Mouse (Mus musculus): ENCODE results near the gene Rasgrf2. TPM values are rescaled to one million over a fixed set of nuclear protein-coding genes. Genes with fewer than 3 reads are reported as not detected.
A peak's percentile ranks its signal among the peaks of the same experiment; 100 is the strongest.

Gene Rasgrf2
- polyA plus RNA-seq, 1 experiment, result 3.7 TPM

DNA sequence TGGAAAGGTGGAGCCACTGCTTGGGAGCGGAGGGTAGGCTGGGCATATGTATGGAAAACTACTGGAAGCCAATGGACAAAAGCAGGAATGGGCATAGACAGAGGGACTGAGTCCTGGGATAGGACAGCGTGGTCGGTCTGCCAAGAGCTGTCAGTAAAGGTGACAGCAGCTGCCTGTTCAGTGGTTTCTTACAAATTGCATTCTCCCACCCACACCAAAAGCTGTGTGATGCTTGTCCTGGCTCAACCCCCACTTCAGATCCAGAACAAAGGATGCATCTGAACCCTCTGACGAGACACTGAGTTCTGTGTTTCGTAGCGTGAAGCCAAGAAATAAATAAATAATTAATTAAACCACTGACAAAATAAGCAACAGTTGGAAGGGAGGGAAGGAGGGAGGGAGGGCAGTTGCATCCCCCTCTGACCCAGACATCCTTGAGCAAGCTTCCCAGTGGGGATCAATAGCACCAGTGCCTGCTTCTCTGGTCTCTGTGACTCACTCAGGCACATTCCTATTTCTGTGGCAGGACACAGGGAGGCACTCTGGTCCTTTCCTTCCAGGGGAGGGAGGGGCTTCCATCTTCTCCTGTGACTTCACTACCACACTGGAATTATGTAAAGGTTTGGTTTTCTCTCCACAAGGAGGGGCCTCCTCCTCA is 215.7 kb downstream of the Rasgrf2 start:
- Histone ChIP-seq H3K4me3 (ENCODE audit: insufficient read depth, low read depth, low read length) (no peak overlapping the region), H3K27ac (ENCODE audit: insufficient read depth, low read depth, low read length) (no peak overlapping the region), H3K27me3 (replicated peaks; ENCODE audit: control insufficient read depth, insufficient read depth, low read length) (no peaks in the 10 kb centered on the region), H3K36me3 (ENCODE audit: control insufficient read depth, insufficient read depth, low read length) (no peaks in the 10 kb centered on the region), H3K4me1 (ENCODE audit: control insufficient read depth, insufficient read depth, low read length) (0 out of 2 replicates have a peak, but pooled peaks cover 3% of the 10 kb centered on the region)
- no peak for DNase-seq
- no peak for TF ChIP-seq POLR2A (IDR thresholded peaks at IDR 0.05; ENCODE audit: low read depth, low read length)
- no peak for TF ChIP-seq CTCF (conservative IDR thresholded peaks at IDR 0.05; ENCODE audit: insufficient read depth, insufficient read length, low read depth, low read length)
- 71% methylated on average over 6 of the region's 6 CpGs for WGBS

DNA sequence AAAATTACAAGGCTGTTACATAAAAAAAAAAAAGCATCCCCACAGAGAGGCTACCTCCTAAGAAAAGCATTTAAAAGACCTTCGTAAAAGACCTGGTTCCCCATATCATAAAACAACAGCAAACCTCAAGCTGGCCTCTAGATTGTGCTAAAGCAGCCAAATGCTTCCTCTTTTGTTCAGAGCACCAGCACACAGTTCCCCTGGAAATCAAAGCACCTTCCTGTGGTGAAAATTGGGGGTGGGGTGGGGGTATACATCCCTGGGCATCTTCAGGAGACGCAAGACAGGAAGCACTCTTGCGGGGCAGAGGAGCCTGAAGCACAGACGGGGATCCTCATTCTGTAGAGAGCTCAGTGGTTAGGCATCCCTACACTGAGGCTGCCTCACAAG is 216.3 kb downstream of the Rasgrf2 start:
- Histone ChIP-seq H3K27me3 (replicated peaks; ENCODE audit: control insufficient read depth, insufficient read depth, low read length) (no peaks in the 10 kb centered on the region), H3K27ac (ENCODE audit: insufficient read depth, low read depth, low read length) (no peak overlapping the region), H3K36me3 (ENCODE audit: control insufficient read depth, insufficient read depth, low read length) (no peaks in the 10 kb centered on the region), H3K4me3 (ENCODE audit: insufficient read depth, low read depth, low read length) (no peak overlapping the region), H3K4me1 (ENCODE audit: control insufficient read depth, insufficient read depth, low read length) (0 out of 2 replicates have a peak, but pooled peaks cover 3% of the 10 kb centered on the region)
- WGBS, result 55% methylated on average over 4 of the region's 4 CpGs
- no peak for DNase-seq
- TF ChIP-seq CTCF (conservative IDR thresholded peaks at IDR 0.05; ENCODE audit: insufficient read depth, insufficient read length, low read depth, low read length), result no peak
- TF ChIP-seq POLR2A (IDR thresholded peaks at IDR 0.05; ENCODE audit: low read depth, low read length), result no peak

DNA sequence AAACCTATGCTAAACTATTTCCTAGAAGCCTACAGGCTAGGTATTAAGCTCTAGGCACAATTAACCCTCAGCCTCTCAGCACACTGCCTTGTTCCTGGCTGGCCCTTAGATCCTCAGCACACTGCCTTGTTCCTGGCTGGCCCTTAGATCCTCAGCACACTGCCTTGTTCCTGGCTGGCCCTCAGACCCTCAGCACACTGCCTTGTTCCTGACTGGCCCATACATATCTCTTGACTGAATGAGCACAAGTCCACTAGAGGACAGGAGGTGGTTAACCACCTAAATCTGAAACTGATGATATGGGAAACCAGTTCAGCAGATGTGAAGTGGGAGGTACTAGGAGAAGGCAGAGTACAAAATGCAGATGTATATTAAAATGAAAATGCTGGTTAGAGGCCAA is 219.8 kb downstream of the Rasgrf2 start:
- no peak overlapping the region for H3K27ac ChIP-seq (ENCODE audit: insufficient read depth, low read depth, low read length)
- no peaks in the 10 kb centered on the region for H3K27me3 ChIP-seq (replicated peaks; ENCODE audit: control insufficient read depth, insufficient read depth, low read length)
- TF ChIP-seq CTCF (conservative IDR thresholded peaks at IDR 0.05; ENCODE audit: insufficient read depth, insufficient read length, low read depth, low read length), result no peak
- TF ChIP-seq POLR2A (IDR thresholded peaks at IDR 0.05; ENCODE audit: low read depth, low read length), result no peak
- H3K4me1 ChIP-seq (ENCODE audit: control insufficient read depth, insufficient read depth, low read length), result 0 out of 2 replicates have a peak, but pooled peaks cover 3% of the 10 kb centered on the region
- no peak overlapping the region for H3K4me3 ChIP-seq (ENCODE audit: insufficient read depth, low read depth, low read length)
- no peak for DNase-seq
- H3K36me3 ChIP-seq (ENCODE audit: control insufficient read depth, insufficient read depth, low read length), result no peaks in the 10 kb centered on the region

DNA sequence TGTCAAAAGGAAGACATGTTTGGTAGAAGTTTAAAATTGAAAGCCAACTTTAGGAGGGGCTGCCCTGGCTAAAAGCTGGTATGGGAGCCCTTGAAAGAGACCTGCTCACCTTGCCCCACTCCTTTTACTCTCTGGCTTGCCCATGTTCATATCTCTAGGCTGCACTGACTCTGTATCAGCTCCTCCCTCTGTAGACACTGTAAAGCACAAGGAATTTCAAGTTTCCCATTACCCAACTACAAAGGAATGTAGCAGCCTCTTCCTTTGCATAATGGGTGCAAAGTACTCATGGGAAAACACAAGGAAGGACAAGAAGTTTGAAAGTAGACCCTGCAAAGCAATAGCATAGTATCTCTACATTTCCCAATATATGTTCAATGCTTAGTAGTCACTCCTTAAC is 220.2 kb downstream of the Rasgrf2 start:
- DNase-seq, result peak; percentile 33
- Histone ChIP-seq H3K27me3 (replicated peaks; ENCODE audit: control insufficient read depth, insufficient read depth, low read length) (no peaks in the 10 kb centered on the region), H3K4me1 (ENCODE audit: control insufficient read depth, insufficient read depth, low read length) (0 out of 2 replicates have a peak, but pooled peaks cover 3% of the 10 kb centered on the region), H3K36me3 (ENCODE audit: control insufficient read depth, insufficient read depth, low read length) (no peaks in the 10 kb centered on the region), H3K4me3 (ENCODE audit: insufficient read depth, low read depth, low read length) (no peak overlapping the region), H3K27ac (ENCODE audit: insufficient read depth, low read depth, low read length) (no peak overlapping the region)
- TF ChIP-seq CTCF (conservative IDR thresholded peaks at IDR 0.05; ENCODE audit: insufficient read depth, insufficient read length, low read depth, low read length) (no peak), POLR2A (IDR thresholded peaks at IDR 0.05; ENCODE audit: low read depth, low read length) (no peak)

DNA sequence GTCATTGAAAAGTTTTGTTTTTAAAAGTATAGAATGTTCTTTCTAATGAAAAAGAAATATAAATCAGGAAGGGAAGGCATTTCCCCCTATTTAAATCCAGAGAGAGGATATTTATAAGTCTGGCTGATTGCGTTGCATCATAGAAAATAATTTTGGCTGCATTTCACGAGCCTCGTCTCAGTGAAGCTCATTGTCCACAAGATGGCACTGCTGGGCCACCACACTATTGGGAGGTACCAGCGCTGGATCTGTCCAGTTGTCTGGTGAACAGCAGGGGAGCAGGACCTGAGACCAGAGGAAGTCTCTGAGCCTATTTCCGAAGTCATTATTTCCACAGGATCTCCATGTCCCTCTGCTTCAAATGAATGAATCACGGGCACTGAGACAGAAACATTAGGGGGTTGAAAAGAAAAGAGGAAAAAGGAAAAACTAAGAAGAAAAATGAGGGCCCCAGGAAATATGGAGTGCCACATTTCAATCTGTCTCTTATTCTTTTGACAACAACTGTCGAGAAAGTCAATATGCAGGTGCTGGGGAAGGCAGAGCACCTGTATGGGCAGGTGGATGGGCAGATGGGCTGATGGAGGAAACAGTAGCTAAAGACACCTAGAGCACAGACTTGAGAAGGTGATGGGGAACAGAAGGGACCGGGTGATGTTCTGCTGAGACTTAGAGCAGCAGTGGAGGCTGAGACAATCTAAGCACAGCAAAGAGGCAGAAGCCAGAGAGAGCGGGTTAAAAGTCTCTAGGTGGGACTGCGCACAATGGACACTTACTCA is 223.1 kb downstream of the Rasgrf2 start:
- no peak for TF ChIP-seq POLR2A (IDR thresholded peaks at IDR 0.05; ENCODE audit: low read depth, low read length)
- TF ChIP-seq CTCF (conservative IDR thresholded peaks at IDR 0.05; ENCODE audit: insufficient read depth, insufficient read length, low read depth, low read length), result peak; percentile 98
- WGBS, result 36% methylated on average over 10 of the region's 10 CpGs
- DNase-seq, result peak; percentile 85
- Histone ChIP-seq H3K36me3 (ENCODE audit: control insufficient read depth, insufficient read depth, low read length) (no peaks in the 10 kb centered on the region), H3K4me3 (ENCODE audit: insufficient read depth, low read depth, low read length) (no peak overlapping the region), H3K4me1 (ENCODE audit: control insufficient read depth, insufficient read depth, low read length) (0 out of 2 replicates have a peak, but pooled peaks cover 3% of the 10 kb centered on the region), H3K27ac (ENCODE audit: insufficient read depth, low read depth, low read length) (no peak overlapping the region), H3K27me3 (replicated peaks; ENCODE audit: control insufficient read depth, insufficient read depth, low read length) (no peaks in the 10 kb centered on the region)

DNA sequence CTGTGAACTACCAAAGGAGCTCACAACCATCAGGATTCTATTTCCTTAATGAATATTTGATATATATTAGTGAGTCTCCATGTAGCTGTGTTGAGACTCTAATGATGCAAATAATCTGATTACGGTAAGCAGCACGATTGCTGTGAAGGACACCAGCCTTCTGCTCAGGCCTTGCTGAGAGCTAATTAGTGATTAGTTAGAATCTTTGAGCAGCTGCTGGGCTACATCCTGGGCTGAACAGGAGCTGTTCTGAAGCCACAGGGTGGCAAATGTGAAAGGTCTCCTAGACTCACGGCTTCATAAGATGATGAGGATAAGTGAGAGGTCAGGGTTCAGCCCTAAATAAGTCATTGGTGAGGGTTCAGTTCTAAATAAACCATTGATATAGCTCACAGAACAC is 225.1 kb downstream of the Rasgrf2 start:
- WGBS, result 74% methylated on average over 3 of the region's 3 CpGs
- H3K4me1 ChIP-seq (ENCODE audit: control insufficient read depth, insufficient read depth, low read length), result no peaks in the 10 kb centered on the region
- no peak for TF ChIP-seq CTCF (conservative IDR thresholded peaks at IDR 0.05; ENCODE audit: insufficient read depth, insufficient read length, low read depth, low read length)
- TF ChIP-seq POLR2A (IDR thresholded peaks at IDR 0.05; ENCODE audit: low read depth, low read length), result no peak

DNA sequence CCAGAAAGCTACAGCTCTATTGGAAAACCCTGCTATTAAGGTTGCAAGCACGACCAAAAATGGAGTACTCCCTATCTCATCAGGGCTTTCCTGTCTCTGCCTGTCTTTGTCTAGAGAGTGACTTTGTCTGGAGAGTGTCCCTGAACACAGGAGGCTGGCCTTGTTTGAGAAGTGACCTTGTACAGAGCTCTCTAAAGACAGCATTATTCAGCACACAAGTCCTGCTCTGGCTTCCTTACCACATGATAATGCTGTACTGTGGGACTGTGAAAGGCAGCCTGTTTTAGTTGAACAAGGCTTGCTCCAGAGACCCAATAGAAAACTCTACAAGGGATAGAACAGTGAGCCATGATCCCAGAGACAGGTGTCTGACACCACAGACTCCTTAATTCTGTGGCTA is 235.0 kb downstream of the Rasgrf2 start:
- Histone ChIP-seq H3K4me3 (ENCODE audit: insufficient read depth, low read depth, low read length) (no peak overlapping the region), H3K36me3 (ENCODE audit: control insufficient read depth, insufficient read depth, low read length) (no peaks in the 10 kb centered on the region), H3K27ac (ENCODE audit: insufficient read depth, low read depth, low read length) (no peak overlapping the region), H3K27me3 (replicated peaks; ENCODE audit: control insufficient read depth, insufficient read depth, low read length) (no peaks in the 10 kb centered on the region), H3K4me1 (ENCODE audit: control insufficient read depth, insufficient read depth, low read length) (no peaks in the 10 kb centered on the region)
- TF ChIP-seq POLR2A (IDR thresholded peaks at IDR 0.05; ENCODE audit: low read depth, low read length) (no peak), CTCF (conservative IDR thresholded peaks at IDR 0.05; ENCODE audit: insufficient read depth, insufficient read length, low read depth, low read length) (no peak)
- WGBS, result 57% methylated on average over 1 of the region's 1 CpGs
- DNase-seq, result no peak

More for the DNA sequence above, 225.1 kb downstream of the Rasgrf2 start:
- no peak for DNase-seq
- H3K4me3 ChIP-seq (ENCODE audit: insufficient read depth, low read depth, low read length), result no peak overlapping the region
- H3K27me3 ChIP-seq (replicated peaks; ENCODE audit: control insufficient read depth, insufficient read depth, low read length), result no peaks in the 10 kb centered on the region
- H3K36me3 ChIP-seq (ENCODE audit: control insufficient read depth, insufficient read depth, low read length), result no peaks in the 10 kb centered on the region
- H3K27ac ChIP-seq (ENCODE audit: insufficient read depth, low read depth, low read length), result no peak overlapping the region
